In the genomic region with DNA sequence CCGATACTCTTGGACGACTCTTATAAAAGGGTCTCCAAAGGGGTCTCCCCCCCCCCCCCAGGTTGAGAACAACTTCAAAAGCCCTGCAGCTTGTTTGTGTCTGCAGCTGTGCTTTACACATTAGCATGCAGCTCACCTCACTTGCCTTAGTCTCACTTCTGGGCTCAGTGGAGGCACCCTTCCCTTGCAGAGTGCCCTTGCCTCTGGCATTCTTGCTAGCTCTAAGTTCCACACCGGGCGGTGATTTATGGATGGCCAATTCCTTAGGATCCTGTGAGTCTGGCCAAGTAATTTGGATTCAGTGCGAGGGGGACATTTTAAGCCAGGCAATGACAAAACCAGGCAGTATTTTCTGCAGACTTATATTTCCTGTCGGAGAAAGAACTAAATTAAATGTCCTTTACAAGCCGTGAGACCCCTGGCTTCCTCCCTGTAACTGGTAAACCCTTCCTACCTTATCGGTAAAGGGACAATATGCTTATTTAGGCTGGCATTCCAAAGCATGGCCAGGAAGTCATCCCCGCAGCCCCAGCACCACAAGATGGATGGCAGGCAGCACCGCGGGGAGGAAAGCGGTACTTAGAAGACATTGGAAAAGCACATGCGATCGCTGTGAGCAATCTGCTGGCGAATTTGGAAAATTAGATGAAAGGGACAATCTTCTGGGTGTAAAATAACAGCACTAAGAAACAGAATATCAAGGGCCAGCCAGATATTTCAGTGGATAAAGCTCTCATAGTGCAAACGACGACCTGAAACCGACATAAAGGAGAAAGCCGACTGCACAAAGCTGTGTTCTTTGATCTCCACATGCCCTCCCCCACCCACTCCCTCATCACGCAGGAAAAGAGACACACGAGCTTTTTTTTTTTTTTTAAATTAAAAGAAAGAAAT, we compare ENCODE assay signal across 7 mouse cellular contexts. TPM values are rescaled to one million over a fixed set of nuclear protein-coding genes. Genes with fewer than 3 reads are reported as not detected.
A peak's percentile ranks its signal among the peaks of the same experiment; 100 is the strongest.
DNase-seq lines count a peak whose midpoint lies in the region; ATAC-seq and TF ChIP-seq lines count a peak whose summit lies in the region.

No protein-coding gene starts in this region.

- no peaks in the 10 kb centered on the region for H3K9me3 ChIP-seq in ES-E14 (ENCODE audit: control insufficient read depth, insufficient read depth, low read depth, low read length)
- no peaks in the 10 kb centered on the region for H3K9me3 ChIP-seq in heart, embryonic 16.5 days (replicated peaks; ENCODE audit: control insufficient read depth, low read length)
- no peaks in the 10 kb centered on the region for H3K9me3 ChIP-seq in midbrain, embryonic 13.5 days

- 0 out of 2 replicates have a peak, but pooled peaks have one; percentile 19 for TF ChIP-seq POLR2A in cortical plate, adult 2 months (IDR thresholded peaks at IDR 0.05; ENCODE audit: extremely low read depth, insufficient read depth, low read length)

- no peak for TF ChIP-seq CTCF in cortical plate, adult 2 months (IDR thresholded peaks at IDR 0.05; ENCODE audit: extremely low read depth, insufficient read depth, low read length)

- in situ Hi-C loops in ES-E14 (cut with MboI; ENCODE audit: low sequenced_read_pairs in 2 of 2, unreplicated experiment in 2 of 2) = loop anchor here (25.0 kb wide), 2 partner anchors 221 to 421 kb away; a partner anchor contains a TSS

- DNase-seq in CD4-positive helper T cell, adult 2 months (ENCODE audit: low read depth, low spot score) = peak; percentile 46
- DNase-seq in ES-E14 (ENCODE audit: low read depth, low spot score) = no peak
- peak; percentile 51 to 56 for DNase-seq in kidney, postnatal 36 days
- peak; percentile 48 to 65 for DNase-seq in thymus, postnatal 36 days

- H3K27me3 ChIP-seq in heart, embryonic 16.5 days (ENCODE audit: control insufficient read depth, insufficient read depth, low read length) = peaks cover 2% of the 10 kb centered on the region; the same call in 1 of the 2 replicates
- H3K27me3 ChIP-seq in midbrain, embryonic 13.5 days = peaks cover 43% of the 10 kb centered on the region; the same call in 1 of the 2 replicates

- peak overlapping the region; percentile 65 to 74 for H3K4me3 ChIP-seq in ES-E14 (ENCODE audit: insufficient read depth in 1 of 2, low read depth in 1 of 2, low read length in 2 of 2, poor library complexity in 1 of 2, severe bottlenecking in 1 of 2)
- peak overlapping the region; percentile 42 for H3K4me3 ChIP-seq in cortical plate, adult 2 months (ENCODE audit: insufficient read depth, low read length)
- peak overlapping the region; percentile 48 for H3K4me3 ChIP-seq in heart, embryonic 16.5 days (ENCODE audit: low read length)
- peak overlapping the region; percentile 41 for H3K4me3 ChIP-seq in midbrain, embryonic 13.5 days (replicated peaks)

- H3K4me2 ChIP-seq in heart, embryonic 16.5 days (ENCODE audit: low read depth, low read length) = peak overlapping the region; percentile 66
- H3K4me2 ChIP-seq in midbrain, embryonic 13.5 days (replicated peaks) = peak overlapping the region; percentile 57

- WGBS in heart, embryonic 16.5 days = 10% methylated on average over 21 of the region's 21 CpGs
- 16% methylated on average over 21 of the region's 21 CpGs for WGBS in midbrain, embryonic 13.5 days

- no peak for ATAC-seq in heart, embryonic 16.5 days (replicated peaks; ENCODE audit: extremely low read depth, insufficient read depth, low FRiP score)
- peak; percentile 54 for ATAC-seq in midbrain, embryonic 13.5 days

- peak overlapping the region; percentile 86 for H3K9ac ChIP-seq in ES-E14 (ENCODE audit: insufficient read depth, low read depth, low read length, poor library complexity, severe bottlenecking)
- H3K9ac ChIP-seq in heart, embryonic 16.5 days (ENCODE audit: low read length) = peak overlapping the region; percentile 74
- H3K9ac ChIP-seq in midbrain, embryonic 13.5 days (replicated peaks) = peak overlapping the region; percentile 70

- peaks cover 2 to 6% of the 10 kb centered on the region in 2 experiments; a peak in 1 of 4 replicates for H3K4me1 ChIP-seq in ES-E14 (ENCODE audit: control insufficient read depth in 2 of 2, insufficient read depth in 2 of 2, low read length in 2 of 2, poor library complexity in 1 of 2)
- H3K4me1 ChIP-seq in cortical plate, adult 2 months (ENCODE audit: control insufficient read depth, insufficient read depth, low read length) = no peaks in the 10 kb centered on the region
- H3K4me1 ChIP-seq in heart, embryonic 16.5 days (ENCODE audit: control insufficient read depth, insufficient read depth, low read length) = peaks cover 8% of the 10 kb centered on the region
- peaks cover 21% of the 10 kb centered on the region for H3K4me1 ChIP-seq in midbrain, embryonic 13.5 days (replicated peaks)

- H3K36me3 ChIP-seq in ES-E14 (ENCODE audit: control insufficient read depth, insufficient read depth, low read length, poor library complexity, severe bottlenecking) = no peaks in the 10 kb centered on the region
- no peaks in the 10 kb centered on the region for H3K36me3 ChIP-seq in heart, embryonic 16.5 days (ENCODE audit: control insufficient read depth, insufficient read depth)
- no peaks in the 10 kb centered on the region for H3K36me3 ChIP-seq in midbrain, embryonic 13.5 days

- H3K27ac ChIP-seq in ES-E14 (ENCODE audit: insufficient read depth, low read depth, low read length, poor library complexity, severe bottlenecking) = peak overlapping the region; percentile 97
- peak overlapping the region; percentile 94 for H3K27ac ChIP-seq in cortical plate, adult 2 months (ENCODE audit: insufficient read depth, low read length)
- peak overlapping the region; percentile 97 for H3K27ac ChIP-seq in heart, embryonic 16.5 days (ENCODE audit: low read length)
- H3K27ac ChIP-seq in midbrain, embryonic 13.5 days = peak overlapping the region; percentile 97

TF ChIP-seq in ES-E14, 5 proteins besides CTCF, POLR2A, EP300 and RAD21:
- no peak for TF ChIP-seq CHD2 (IDR thresholded peaks at IDR 0.05; ENCODE audit: low read depth, low read length)

RNA-seq across cellular contexts. Expression of a gene that starts 39.1 kb away (rescaled TPM):
- total RNA-seq in ES-E14 (2012; rRNA removed) = 191 and 253 TPM in 2 replicates
- 74.9 and 79.5 TPM in 2 replicates for polyA plus RNA-seq in cortical plate, adult 2 months (2012; rRNA removed)
- polyA plus RNA-seq in heart, embryonic 16.5 days (2015; fragmentation: Nextera tagmentation; extraction: Ambion mirVana) = 75.3 and 78.0 TPM in 2 replicates
- polyA plus RNA-seq in midbrain, embryonic 13.5 days (2015; fragmentation: Nextera tagmentation; extraction: Ambion mirVana) = 128 and 144 TPM in 2 replicates
